Comparison of ENCODE assay signal across 10 mouse cellular contexts in genomic region chr1:84619131-84619760, GRCm38 (mm10).
DNase-seq lines count a peak whose midpoint lies in the region; ATAC-seq and TF ChIP-seq lines count a peak whose summit lies in the region.
"Had no signal": no experiment of that assay in that cellular context is flagged by ENCODE, and none has a peak within 500 bp of the region (broad histone marks: within the 10 kb centered on the region; RNA-seq: fewer than 3 reads in every experiment).

No protein-coding gene starts in this region.

- H3K36me3 ChIP-seq in heart, embryonic 12.5 days, result no peaks in the 10 kb centered on the region
- H3K36me3 ChIP-seq in stomach, embryonic 15.5 days, result no peaks in the 10 kb centered on the region

- H3K27ac ChIP-seq in heart, embryonic 12.5 days (ENCODE audit: poor library complexity, severe bottlenecking), result no peak overlapping the region
- H3K27ac ChIP-seq in left cerebral cortex, adult 2 months, result peak overlapping the region; percentile 73
- H3K27ac ChIP-seq in stomach, embryonic 15.5 days, result no peak overlapping the region

- H3K9ac ChIP-seq in heart, embryonic 12.5 days, result no peak overlapping the region
- H3K9ac ChIP-seq in stomach, embryonic 15.5 days, result no peak overlapping the region

- H3K4me1 ChIP-seq in heart, embryonic 12.5 days (replicated peaks), result peaks cover 14% of the 10 kb centered on the region
- no peaks in the 10 kb centered on the region for H3K4me1 ChIP-seq in stomach, embryonic 15.5 days

- WGBS in heart, embryonic 12.5 days, result 43% methylated on average over 16 of the region's 16 CpGs
- WGBS in stomach, embryonic 15.5 days, result 49% methylated on average over 16 of the region's 16 CpGs

- H3K27me3 ChIP-seq in heart, embryonic 12.5 days (replicated peaks), result no peaks in the 10 kb centered on the region
- no peaks in the 10 kb centered on the region for H3K27me3 ChIP-seq in stomach, embryonic 15.5 days (replicated peaks)

- no peak for ATAC-seq in heart, embryonic 12.5 days (ENCODE audit: insufficient number of reproducible peaks, low FRiP score)
- no peak for ATAC-seq in stomach, embryonic 15.5 days (ENCODE audit: insufficient read depth, low FRiP score, low read depth)

- no peaks in the 10 kb centered on the region for H3K9me3 ChIP-seq in heart, embryonic 12.5 days (replicated peaks)
- no peaks in the 10 kb centered on the region for H3K9me3 ChIP-seq in stomach, embryonic 15.5 days

- no peak for TF ChIP-seq CTCF in left cerebral cortex, adult 2 months (IDR thresholded peaks at IDR 0.05)

- no peak for DNase-seq in heart, adult 8-10 months (ENCODE audit: low spot score)
- peak in 1 of 2 experiments; percentile 39 for DNase-seq in left cerebral cortex, adult 2 months (ENCODE audit: extremely low spot score in 1 of 2, low spot score in 2 of 2)
- no peak for DNase-seq in left cerebral cortex, postnatal 4 days
- peak; percentile 43 to 52 for DNase-seq in left cerebral cortex, postnatal 36 days (ENCODE audit: low spot score in 2 of 2)
- DNase-seq in thymus, postnatal 25 days, result no peak
- no peak for DNase-seq in lung, postnatal 4 days
- DNase-seq: gastrocnemius, postnatal 36 days; lung, postnatal 10 days had no signal

- intact Hi-C loops in left cerebral cortex, adult 2 months (cut with DNase I), result no loop called here
- intact Hi-C loops in left cerebral cortex, postnatal 4 days (cut with DNase I), result no loop called here
- intact Hi-C loops in left cerebral cortex, postnatal 36 days (cut with DNase I), result no loop called here

- no peak overlapping the region for H3K4me3 ChIP-seq in heart, embryonic 12.5 days
- H3K4me3 ChIP-seq in left cerebral cortex, adult 2 months, result peak overlapping the region; percentile 28; the same call in 1 of the 2 replicates
- no peak overlapping the region for H3K4me3 ChIP-seq in stomach, embryonic 15.5 days (replicated peaks)

- H3K4me2 ChIP-seq in heart, embryonic 12.5 days, result peak overlapping the region; percentile 35
- H3K4me2 ChIP-seq in stomach, embryonic 15.5 days, result 0 out of 2 replicates have a peak overlapping the region, but pooled peaks have one; percentile 9

Comparison
In these comparisons a context has a peak if more than half of its experiments do, and no peak if none do; other contexts are left out.
1. DNase-seq: peak in left cerebral cortex, postnatal 36 days (2 of 2); none in heart, adult 8-10 months (single experiment), left cerebral cortex, postnatal 4 days (single experiment), thymus, postnatal 25 days (single experiment) and lung, postnatal 4 days (0 of 2).